Mouse (Mus musculus): ENCODE data around the gene Tmem117.
A peak's percentile ranks its signal among the peaks of the same experiment; 100 is the strongest.

Gene Tmem117

GRCm38 (mm10) chr15:94648430-94648829 lies 19.4 kb downstream of the Tmem117 start:
- DNase-seq (ENCODE audit: low spot score in 2 of 2) = no peak

DNA sequence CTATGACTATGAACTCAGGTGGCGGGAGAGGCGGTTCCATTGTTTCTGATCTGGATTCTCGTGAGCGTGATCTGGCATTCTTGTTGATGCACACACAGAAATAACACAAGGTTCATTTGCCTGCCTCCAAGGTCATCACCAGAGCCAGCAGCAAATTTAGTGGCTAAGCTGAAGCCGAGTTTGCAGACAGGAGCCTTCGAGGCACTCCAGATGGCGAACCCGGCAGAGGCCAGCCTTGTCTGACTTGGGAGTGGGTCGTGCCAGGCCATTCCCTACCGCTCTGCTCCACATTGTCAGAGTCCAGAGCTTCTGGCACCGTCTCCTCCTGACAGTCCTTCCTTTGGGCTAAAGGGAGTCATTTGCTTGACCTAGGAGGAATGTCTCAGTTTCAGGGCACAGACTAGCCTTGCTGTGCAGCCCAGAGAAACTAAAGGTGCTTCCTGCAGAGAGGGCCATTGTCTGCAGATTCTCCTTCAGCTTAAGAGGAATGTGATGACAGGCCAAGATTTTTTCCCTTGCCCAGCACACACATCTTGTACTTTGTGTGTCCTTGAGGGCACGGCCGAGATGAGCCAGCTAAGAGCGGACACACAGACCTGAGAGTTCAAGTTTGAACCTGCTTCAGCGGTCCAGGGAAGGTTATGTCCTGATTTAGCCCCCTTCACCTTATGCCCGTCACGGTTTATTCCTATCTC lies 20.2 kb downstream of the Tmem117 start:
- no peak for DNase-seq (ENCODE audit: low spot score in 2 of 2)

DNA sequence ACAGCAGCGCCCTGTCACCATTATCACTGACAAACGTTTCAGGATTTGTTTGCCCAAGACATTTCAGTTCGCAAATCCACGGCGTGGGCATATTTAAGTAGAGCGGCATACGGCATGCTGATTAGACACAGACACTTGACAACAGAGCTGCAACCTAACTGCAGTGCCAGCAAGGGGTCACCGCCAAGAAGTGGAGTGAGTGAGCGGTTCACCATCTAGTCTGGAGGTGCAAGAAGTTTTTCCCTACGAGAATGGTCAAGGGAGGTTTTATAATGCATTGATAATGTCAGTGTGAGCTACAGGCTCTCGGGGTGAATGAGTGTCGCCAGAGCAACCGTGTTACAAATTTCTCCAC lies 20.7 kb downstream of the Tmem117 start:
- no peak for DNase-seq (ENCODE audit: low spot score in 2 of 2)

GRCm38 (mm10) chr15:94651350-94651749 lies 22.3 kb downstream of the Tmem117 start:
- no peak for DNase-seq (ENCODE audit: low spot score in 2 of 2)

- peak; percentile 60 to 69 for DNase-seq (ENCODE audit: low spot score in 2 of 2)
Observed at GRCm38 (mm10) chr15:94651969-94652842, 23.2 kb downstream of the Tmem117 start.

DNA sequence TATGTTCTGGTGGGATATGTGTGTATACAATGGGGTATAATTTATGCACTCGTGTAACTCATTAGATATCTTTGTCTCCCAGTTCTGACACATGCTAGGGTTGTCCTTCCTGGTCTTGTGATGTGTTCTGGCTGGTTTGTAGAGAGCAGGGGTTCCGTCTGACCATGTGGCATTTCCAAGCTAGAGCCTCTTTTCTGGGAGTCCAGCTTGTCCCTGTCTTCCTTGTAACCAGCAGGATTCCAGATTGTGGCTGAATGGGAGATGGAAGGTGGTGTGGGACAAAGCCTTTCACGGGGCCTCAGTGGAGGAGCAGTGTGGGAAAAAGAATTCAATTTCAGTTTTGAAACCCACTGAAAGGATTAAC lies 23.8 kb downstream of the Tmem117 start:
- DNase-seq (ENCODE audit: low spot score in 2 of 2) = no peak

DNA sequence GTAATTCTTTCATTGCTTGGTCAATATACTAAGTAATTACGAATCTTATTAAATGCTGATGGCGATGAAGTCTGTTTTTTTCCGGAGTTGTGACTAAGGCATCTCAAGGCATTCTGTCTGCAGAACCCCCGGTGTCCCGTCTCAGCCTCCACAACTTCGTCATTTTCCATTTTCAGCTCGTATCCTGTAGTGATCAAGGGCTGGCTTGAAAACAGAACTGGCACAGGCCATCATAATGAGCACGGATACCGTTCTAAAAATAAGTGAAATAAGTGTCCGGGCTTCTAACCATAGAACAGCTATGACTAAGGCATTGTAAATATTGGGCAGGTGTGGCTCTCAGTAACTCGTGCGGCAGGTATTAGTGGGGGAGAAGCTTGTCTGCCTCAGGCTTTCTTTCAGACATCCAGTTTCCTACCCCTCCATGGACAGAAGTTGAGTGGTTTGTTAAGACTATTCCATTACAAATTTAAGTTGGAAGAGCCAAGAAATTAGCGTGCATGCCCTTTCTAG lies 26.8 kb downstream of the Tmem117 start:
- DNase-seq (ENCODE audit: low spot score in 2 of 2) = no peak

DNA sequence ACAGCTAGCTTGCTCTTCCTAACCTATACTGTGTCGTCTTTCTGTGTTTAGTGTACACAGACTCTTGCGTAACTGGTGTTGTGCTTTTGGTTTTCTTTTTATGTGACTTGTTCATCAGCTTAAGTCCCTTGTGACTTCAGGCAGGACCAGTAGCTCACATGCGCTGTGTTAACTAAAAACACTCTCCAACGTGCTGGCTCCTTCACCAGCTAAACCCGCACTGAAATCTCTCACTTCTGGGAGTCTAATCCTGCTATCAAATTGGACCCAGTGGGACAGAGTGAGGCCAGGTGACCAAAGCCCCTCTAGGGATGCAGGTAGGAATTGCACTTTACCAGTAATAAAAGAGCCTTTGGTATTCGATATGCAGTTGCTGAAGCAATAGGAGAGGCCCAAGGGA lies 28.9 kb downstream of the Tmem117 start:
- DNase-seq (ENCODE audit: low spot score in 2 of 2) = no peak

- DNase-seq (ENCODE audit: low spot score in 2 of 2) = no peak
Observed at GRCm38 (mm10) chr15:94658392-94659111, 29.5 kb downstream of the Tmem117 start.

- no peak for DNase-seq (ENCODE audit: low spot score in 2 of 2)
Observed at GRCm38 (mm10) chr15:94659112-94659437, 30.0 kb downstream of the Tmem117 start.

DNA sequence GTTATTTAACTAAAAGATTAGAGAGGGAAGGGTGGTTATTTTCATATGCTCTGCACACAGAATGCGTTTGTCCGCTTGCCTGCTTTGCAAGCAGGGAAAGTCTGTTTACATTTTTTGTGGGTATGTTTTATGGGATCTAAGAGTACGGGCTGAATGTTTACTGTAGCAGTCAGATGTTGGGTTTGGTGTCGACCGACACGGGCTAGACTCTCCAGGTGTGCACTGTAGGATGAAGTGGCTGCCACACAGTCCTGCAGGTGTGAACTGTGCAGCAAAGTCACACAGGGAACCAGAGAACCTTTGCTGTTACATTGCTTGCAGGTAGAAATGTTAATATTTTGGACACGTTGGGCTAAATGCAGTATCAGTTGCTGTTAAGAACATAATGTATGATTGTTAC lies 31.9 kb downstream of the Tmem117 start:
- DNase-seq (ENCODE audit: low spot score in 2 of 2) = no peak

DNA sequence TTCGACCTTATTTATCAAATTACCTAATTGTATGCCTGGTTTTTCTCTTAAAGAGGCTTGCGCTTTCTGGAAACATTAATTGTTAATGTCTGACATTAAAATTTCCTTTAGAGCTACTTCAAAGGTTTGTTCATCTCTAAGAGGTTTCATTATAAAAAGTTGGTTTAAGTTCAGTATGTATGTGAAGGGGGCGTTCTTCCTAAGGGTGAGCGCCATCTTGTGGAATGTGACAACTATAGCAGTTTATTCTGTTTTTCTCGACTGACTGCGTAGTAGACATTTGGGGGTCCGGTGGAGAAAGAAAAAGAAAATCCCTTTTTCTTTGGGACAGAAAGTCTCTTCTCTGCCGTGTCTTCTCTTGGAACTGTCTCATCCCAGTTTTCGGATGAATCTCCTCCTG lies 32.4 kb downstream of the Tmem117 start:
- DNase-seq (ENCODE audit: low spot score in 2 of 2) = peak in 1 of 2 experiments; percentile 54

DNA sequence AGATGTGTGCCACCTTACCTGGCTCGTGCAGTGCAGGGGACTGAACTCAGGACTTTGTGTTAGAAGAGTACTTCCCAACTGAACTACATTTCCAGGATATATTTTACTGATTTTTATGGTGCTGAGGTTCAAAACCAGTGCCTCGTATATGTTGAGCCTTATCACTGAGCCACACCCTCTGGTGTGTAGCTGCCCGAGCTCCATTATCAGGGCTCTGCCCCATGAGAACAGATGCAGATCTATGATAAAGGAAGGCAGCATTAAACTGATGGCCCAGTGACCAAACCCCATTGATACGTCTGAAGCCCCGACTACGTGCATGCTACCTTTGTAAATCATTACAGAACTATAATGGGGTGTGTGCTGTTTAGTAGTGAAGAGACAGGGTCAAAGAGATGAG lies 35.6 kb downstream of the Tmem117 start:
- DNase-seq (ENCODE audit: low spot score in 2 of 2) = no peak

- DNase-seq (ENCODE audit: low spot score in 2 of 2) = no peak
Observed at GRCm38 (mm10) chr15:94681135-94681534, 52.1 kb downstream of the Tmem117 start.

GRCm38 (mm10) chr15:94684269-94684668 lies 55.2 kb downstream of the Tmem117 start:
- peak; percentile 35 to 43 for DNase-seq (ENCODE audit: low spot score in 2 of 2)

DNA sequence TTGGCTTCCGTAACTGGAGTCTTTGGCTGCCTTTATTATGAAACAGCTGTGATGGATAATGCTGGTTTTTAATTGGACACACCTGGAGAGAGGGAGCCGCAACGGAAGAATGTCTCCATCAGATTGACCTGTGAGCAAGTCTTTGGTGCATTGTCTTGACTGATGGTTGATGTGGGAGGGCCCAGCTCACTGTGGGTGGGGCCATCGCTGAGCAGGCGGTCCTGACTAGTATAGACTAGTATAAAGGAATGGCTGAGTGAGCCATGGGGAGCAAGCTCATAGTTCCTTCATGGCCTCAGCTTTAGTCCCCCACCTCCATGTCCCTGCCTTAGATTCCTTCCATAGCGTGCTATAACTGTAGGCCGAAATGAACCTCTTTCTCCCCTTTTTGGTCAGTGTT lies 58.1 kb downstream of the Tmem117 start:
- no peak for DNase-seq (ENCODE audit: low spot score in 2 of 2)

- no peak for DNase-seq (ENCODE audit: low spot score in 2 of 2)
Observed at GRCm38 (mm10) chr15:94687629-94688028, 58.6 kb downstream of the Tmem117 start.

DNA sequence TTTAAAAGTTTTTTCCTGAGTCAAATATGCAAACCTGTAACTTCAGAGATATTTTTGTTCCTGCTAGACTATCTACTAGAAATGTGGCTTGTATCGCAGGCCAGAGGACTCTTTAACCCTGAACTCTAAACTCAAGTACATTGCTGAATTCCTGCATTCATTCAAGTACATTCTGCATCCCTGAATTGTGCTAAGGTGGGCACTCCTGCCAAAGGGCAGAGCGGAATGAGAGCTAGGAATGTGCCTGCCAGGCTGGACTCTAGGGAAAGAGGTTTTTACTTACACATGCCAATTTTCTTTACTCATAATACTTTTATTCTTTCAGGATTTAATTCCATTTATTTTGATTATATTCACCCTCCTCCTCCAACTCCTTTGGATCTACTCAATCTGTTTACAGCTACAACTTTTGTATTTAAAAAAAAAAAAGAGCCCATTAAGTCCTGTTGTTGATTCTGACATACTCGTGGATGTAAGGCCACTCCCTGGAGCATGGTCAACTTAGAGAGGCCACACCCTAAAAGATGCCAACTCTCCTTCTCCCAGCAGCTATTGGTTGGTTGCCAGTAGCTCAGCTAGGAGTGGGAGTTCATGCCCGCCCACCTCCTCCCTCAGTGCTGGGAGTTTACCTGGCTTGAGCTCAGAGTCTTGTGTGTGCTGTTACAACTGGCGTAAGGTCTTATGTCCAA lies 60.3 kb downstream of the Tmem117 start:
- DNase-seq (ENCODE audit: low spot score in 2 of 2) = no peak

- DNase-seq (ENCODE audit: low spot score in 2 of 2) = no peak
Observed at GRCm38 (mm10) chr15:94689884-94690231, 60.8 kb downstream of the Tmem117 start.

DNA sequence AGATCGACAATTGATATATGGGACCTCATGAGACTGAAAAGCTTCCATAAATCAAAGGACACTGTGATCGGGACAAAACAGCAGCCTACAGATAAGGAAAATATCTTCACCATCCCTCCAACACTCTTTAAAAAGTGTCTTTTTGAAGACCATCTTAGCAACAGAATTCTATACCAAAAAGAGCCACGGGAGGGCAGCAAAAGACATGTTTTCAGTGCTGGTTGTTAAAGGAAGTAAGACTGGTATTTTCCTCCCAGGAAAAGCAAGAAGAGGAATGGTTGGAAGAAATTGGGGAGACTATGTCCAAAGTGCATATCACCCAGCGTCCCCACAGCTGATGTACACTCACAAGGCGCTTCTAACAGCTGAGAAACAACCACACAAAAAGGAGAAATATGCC lies 93.7 kb downstream of the Tmem117 start:
- peak; percentile 85 to 89 for DNase-seq (ENCODE audit: low spot score in 2 of 2)

- peak in 1 of 2 experiments; percentile 45 for DNase-seq (ENCODE audit: low spot score in 2 of 2)
Observed at GRCm38 (mm10) chr15:94732104-94732503, 103.1 kb downstream of the Tmem117 start.

GRCm38 (mm10) chr15:94769227-94769626 lies 140.2 kb downstream of the Tmem117 start:
- peak; percentile 46 to 55 for DNase-seq (ENCODE audit: low spot score in 2 of 2)
